22 mouse cellular contexts compared by ENCODE assay signal in the genomic region with DNA sequence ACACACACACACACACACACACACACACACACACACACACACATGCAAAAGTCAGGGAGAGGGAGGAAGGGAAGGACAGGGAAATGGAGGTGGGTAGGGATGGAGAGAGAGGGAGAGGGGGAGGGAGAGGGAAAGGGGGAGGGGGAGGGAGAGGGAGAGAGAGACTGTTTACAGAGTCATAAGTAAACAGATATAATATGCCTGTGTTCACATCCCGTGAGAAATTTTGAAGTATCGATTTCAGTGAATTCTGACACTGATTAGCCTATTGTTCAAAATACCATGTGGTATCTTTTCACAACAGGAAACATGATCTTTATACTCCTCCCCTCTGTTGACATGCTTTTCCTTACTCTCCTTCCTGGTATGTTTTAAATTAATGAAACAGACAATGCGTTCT.
"Had no signal": no experiment of that assay in that cellular context is flagged by ENCODE, and none has a peak within 500 bp of the region (broad histone marks: within the 10 kb centered on the region; RNA-seq: fewer than 3 reads in every experiment).

No protein-coding gene starts in this region.

- H3K9ac ChIP-seq: limb, embryonic 12.5 days; limb, embryonic 15.5 days; liver, embryonic 14.5 days; liver, postnatal 0 days; lung, embryonic 14.5 days; midbrain, embryonic 12.5 days; midbrain, embryonic 15.5 days; neural tube, embryonic 12.5 days; neural tube, embryonic 15.5 days had no signal

- H3K4me3 ChIP-seq: limb, embryonic 12.5 days; limb, embryonic 15.5 days; midbrain, embryonic 12.5 days; midbrain, embryonic 15.5 days; neural tube, embryonic 12.5 days; neural tube, embryonic 15.5 days had no signal

- DNase-seq: kidney, postnatal 10 days; kidney, postnatal 4 days; left cerebral cortex, postnatal 4 days; liver, postnatal 0 days; lung, embryonic 14.5 days; right cerebral cortex, adult 18-20 months; right cerebral cortex, postnatal 14 days; right cerebral cortex, postnatal 4 days; thymus, adult 2 months; thymus, postnatal 14 days; thymus, postnatal 4 days had no signal

- H3K36me3 ChIP-seq: limb, embryonic 12.5 days; limb, embryonic 15.5 days; midbrain, embryonic 12.5 days; midbrain, embryonic 15.5 days; neural tube, embryonic 12.5 days; neural tube, embryonic 15.5 days had no signal

- ATAC-seq: liver, postnatal 0 days; lung, postnatal 0 days; midbrain, embryonic 15.5 days had no signal

- H3K9me3 ChIP-seq: limb, embryonic 12.5 days; limb, embryonic 15.5 days; midbrain, embryonic 12.5 days; midbrain, embryonic 15.5 days; neural tube, embryonic 12.5 days; neural tube, embryonic 15.5 days had no signal

- H3K27ac ChIP-seq: limb, embryonic 12.5 days; limb, embryonic 15.5 days; liver, embryonic 14.5 days; macrophage; midbrain, embryonic 12.5 days; midbrain, embryonic 15.5 days; neural tube, embryonic 12.5 days; neural tube, embryonic 15.5 days; stomach, postnatal 0 days had no signal

- H3K27me3 ChIP-seq: limb, embryonic 12.5 days; limb, embryonic 15.5 days; midbrain, embryonic 12.5 days; midbrain, embryonic 15.5 days; neural tube, embryonic 12.5 days; neural tube, embryonic 15.5 days had no signal

- H3K4me1 ChIP-seq: limb, embryonic 12.5 days; limb, embryonic 15.5 days; midbrain, embryonic 12.5 days; midbrain, embryonic 15.5 days; neural tube, embryonic 12.5 days; neural tube, embryonic 15.5 days had no signal

- H3K4me2 ChIP-seq: limb, embryonic 12.5 days; limb, embryonic 15.5 days; liver, embryonic 11.5 days; lung, embryonic 14.5 days; midbrain, embryonic 12.5 days; midbrain, embryonic 15.5 days; neural tube, embryonic 12.5 days; neural tube, embryonic 15.5 days had no signal
